Mouse (Mus musculus): ENCODE data around the gene Utrn. TPM values are rescaled to one million over a fixed set of nuclear protein-coding genes. Genes with fewer than 3 reads are reported as not detected.

Gene Utrn
- polyA plus RNA-seq, 1 experiment from 2014 or later: 88.4 TPM

- 79% methylated on average over 13 of the region's 13 CpGs for WGBS
- ATAC-seq (no peak), DNase-seq (ENCODE audit: low spot score) (no peak)
- Histone ChIP-seq H3K9ac (replicated peaks; ENCODE audit: low read depth) (no peak overlapping the region), H3K27me3 (replicated peaks; ENCODE audit: insufficient read depth, low read length) (no peaks in the 10 kb centered on the region), H3K4me2 (replicated peaks; ENCODE audit: low read depth, low read length) (no peak overlapping the region; the same call in 1 of the 2 replicates), H3K36me3 (ENCODE audit: insufficient read depth, low read length) (no peaks in the 10 kb centered on the region), H3K4me3 (ENCODE audit: low read depth, low read length) (no peak overlapping the region), H3K4me1 (ENCODE audit: insufficient read depth, low read depth, low read length) (peaks cover 5% of the 10 kb centered on the region; the same call in 1 of the 2 replicates), H3K9me3 (ENCODE audit: low read length) (no peaks in the 10 kb centered on the region), H3K27ac (ENCODE audit: low read length) (no peak overlapping the region)
- TF ChIP-seq EP300 (IDR thresholded peaks at IDR 0.05) (no peak), CTCF (IDR thresholded peaks at IDR 0.05) (no peak)
Observed at GRCm38 (mm10) chr10:12911451-12911850, 42.3 kb upstream of the Utrn start.

- TF ChIP-seq CTCF (IDR thresholded peaks at IDR 0.05) (no peak), EP300 (IDR thresholded peaks at IDR 0.05) (no peak)
- 94% methylated on average over 2 of the region's 2 CpGs for WGBS
- no peak overlapping the region for H3K4me2 ChIP-seq (replicated peaks; ENCODE audit: low read depth, low read length)
- H3K36me3 ChIP-seq (ENCODE audit: insufficient read depth, low read length): no peaks in the 10 kb centered on the region
- H3K9me3 ChIP-seq (ENCODE audit: low read length): no peaks in the 10 kb centered on the region
- peaks cover 5% of the 10 kb centered on the region; the same call in 1 of the 2 replicates for H3K4me1 ChIP-seq (ENCODE audit: insufficient read depth, low read depth, low read length)
- H3K27me3 ChIP-seq (replicated peaks; ENCODE audit: insufficient read depth, low read length): no peaks in the 10 kb centered on the region
- DNase-seq (ENCODE audit: low spot score) (no peak), ATAC-seq (no peak)
- no peak overlapping the region for H3K27ac ChIP-seq (ENCODE audit: low read length)
- H3K4me3 ChIP-seq (ENCODE audit: low read depth, low read length): no peak overlapping the region
- H3K9ac ChIP-seq (replicated peaks; ENCODE audit: low read depth): no peak overlapping the region
Observed at GRCm38 (mm10) chr10:12909891-12910290, 40.7 kb upstream of the Utrn start.

DNA sequence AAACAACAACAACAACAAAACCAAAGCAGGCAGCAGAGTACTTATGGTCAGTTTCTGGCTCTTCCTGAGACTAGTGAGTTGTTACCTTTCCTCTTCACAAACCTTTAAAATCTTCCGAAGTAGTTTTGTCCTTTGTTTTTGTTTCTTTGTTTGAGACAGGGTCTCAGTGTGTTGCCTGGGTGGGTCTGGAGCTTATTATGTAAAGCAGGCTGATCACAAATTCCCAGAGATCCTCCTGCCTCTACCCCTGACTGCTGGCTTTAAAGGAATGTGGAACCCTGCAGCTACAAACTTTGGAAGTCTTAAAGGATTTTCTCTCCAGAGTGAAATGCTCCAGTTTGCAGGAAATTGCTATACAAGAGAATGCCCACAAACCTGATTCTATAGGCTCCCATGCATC, 40.0 kb upstream of the Utrn start:
- no peak overlapping the region for H3K27ac ChIP-seq (ENCODE audit: low read length)
- H3K36me3 ChIP-seq (ENCODE audit: insufficient read depth, low read length): no peaks in the 10 kb centered on the region
- no peak overlapping the region for H3K9ac ChIP-seq (replicated peaks; ENCODE audit: low read depth)
- 81% methylated on average over 1 of the region's 1 CpGs for whole genome bisulfite sequencing
- no peaks in the 10 kb centered on the region for H3K27me3 ChIP-seq (replicated peaks; ENCODE audit: insufficient read depth, low read length)
- H3K9me3 ChIP-seq (ENCODE audit: low read length): no peaks in the 10 kb centered on the region
- peaks cover 5% of the 10 kb centered on the region; the same call in 1 of the 2 replicates for H3K4me1 ChIP-seq (ENCODE audit: insufficient read depth, low read depth, low read length)
- no peak overlapping the region for H3K4me2 ChIP-seq (replicated peaks; ENCODE audit: low read depth, low read length)
- TF ChIP-seq CTCF (IDR thresholded peaks at IDR 0.05): no peak
- TF ChIP-seq EP300 (IDR thresholded peaks at IDR 0.05): no peak
- DNase-seq (ENCODE audit: low spot score) (no peak), ATAC-seq (no peak)
- no peak overlapping the region for H3K4me3 ChIP-seq (ENCODE audit: low read depth, low read length)

DNA sequence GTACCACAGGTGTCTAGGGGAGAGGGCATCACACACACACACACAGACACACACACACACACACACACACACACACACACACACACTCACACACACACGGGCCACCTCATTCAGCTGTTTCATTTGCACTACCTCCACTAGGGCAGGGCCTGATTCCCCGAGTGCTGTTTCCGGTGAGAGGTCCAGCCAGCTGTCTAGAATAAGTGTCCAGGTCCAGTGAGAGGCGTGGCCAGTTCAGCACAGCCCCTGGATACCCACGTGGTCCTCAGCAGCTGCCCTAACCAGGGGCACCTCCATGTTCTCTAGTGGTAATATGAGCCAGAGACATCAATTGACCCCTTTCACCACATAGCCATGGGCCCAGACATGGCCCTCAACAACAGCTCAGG, 35.0 kb upstream of the Utrn start:
- Histone ChIP-seq H3K4me2 (replicated peaks; ENCODE audit: low read depth, low read length) (no peak overlapping the region), H3K9me3 (ENCODE audit: low read length) (no peaks in the 10 kb centered on the region), H3K36me3 (ENCODE audit: insufficient read depth, low read length) (no peaks in the 10 kb centered on the region), H3K9ac (replicated peaks; ENCODE audit: low read depth) (no peak overlapping the region), H3K4me3 (ENCODE audit: low read depth, low read length) (no peak overlapping the region), H3K4me1 (ENCODE audit: insufficient read depth, low read depth, low read length) (no peaks in the 10 kb centered on the region), H3K27me3 (replicated peaks; ENCODE audit: insufficient read depth, low read length) (no peaks in the 10 kb centered on the region), H3K27ac (ENCODE audit: low read length) (no peak overlapping the region)
- TF ChIP-seq CTCF (IDR thresholded peaks at IDR 0.05) (no peak), EP300 (IDR thresholded peaks at IDR 0.05) (no peak)
- ATAC-seq: no peak
- 61% methylated on average over 5 of the region's 5 CpGs for WGBS
- DNase-seq (ENCODE audit: low spot score): no peak

DNA sequence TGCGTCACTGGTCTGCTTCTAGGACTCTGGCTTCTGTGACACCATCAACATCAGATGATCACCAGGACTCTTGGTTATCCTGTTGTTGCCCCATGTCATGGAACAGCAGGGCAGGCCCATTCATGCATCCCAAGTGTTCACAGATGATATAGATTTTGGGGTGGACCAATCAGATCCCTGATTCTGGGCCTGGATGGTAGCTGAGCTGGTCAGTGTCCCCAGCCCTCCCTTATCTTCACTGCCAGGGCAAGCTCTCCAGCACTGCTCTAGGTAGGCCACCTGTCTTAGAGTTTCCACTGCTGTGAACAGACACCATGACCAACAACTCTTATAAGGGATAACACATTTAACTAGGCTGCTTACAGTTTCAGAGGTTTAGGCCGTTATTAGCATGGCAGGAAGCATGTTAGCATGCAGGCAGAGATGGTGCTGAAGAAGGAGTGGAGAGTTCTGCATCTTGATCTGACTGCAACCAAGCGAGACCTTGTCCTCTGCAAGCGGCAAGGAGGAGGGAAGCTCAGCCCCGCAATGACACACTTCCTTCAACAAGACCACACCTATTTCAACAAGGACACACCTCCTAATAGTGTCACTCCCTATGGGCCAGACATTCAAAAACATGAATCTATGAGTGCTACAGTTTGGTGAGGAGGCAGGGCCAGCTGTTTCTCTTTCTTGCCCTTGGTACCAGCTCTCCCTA, 34.4 kb upstream of the Utrn start:
- Histone ChIP-seq H3K9me3 (ENCODE audit: low read length) (no peaks in the 10 kb centered on the region), H3K36me3 (ENCODE audit: insufficient read depth, low read length) (no peaks in the 10 kb centered on the region), H3K4me2 (replicated peaks; ENCODE audit: low read depth, low read length) (no peak overlapping the region), H3K4me3 (ENCODE audit: low read depth, low read length) (no peak overlapping the region), H3K9ac (replicated peaks; ENCODE audit: low read depth) (no peak overlapping the region), H3K4me1 (ENCODE audit: insufficient read depth, low read depth, low read length) (no peaks in the 10 kb centered on the region), H3K27ac (ENCODE audit: low read length) (no peak overlapping the region), H3K27me3 (replicated peaks; ENCODE audit: insufficient read depth, low read length) (no peaks in the 10 kb centered on the region)
- no peak for DNase-seq (ENCODE audit: low spot score)
- 76% methylated on average over 5 of the region's 5 CpGs for WGBS
- TF ChIP-seq CTCF (IDR thresholded peaks at IDR 0.05) (no peak), EP300 (IDR thresholded peaks at IDR 0.05) (no peak)
- no peak for ATAC-seq

DNA sequence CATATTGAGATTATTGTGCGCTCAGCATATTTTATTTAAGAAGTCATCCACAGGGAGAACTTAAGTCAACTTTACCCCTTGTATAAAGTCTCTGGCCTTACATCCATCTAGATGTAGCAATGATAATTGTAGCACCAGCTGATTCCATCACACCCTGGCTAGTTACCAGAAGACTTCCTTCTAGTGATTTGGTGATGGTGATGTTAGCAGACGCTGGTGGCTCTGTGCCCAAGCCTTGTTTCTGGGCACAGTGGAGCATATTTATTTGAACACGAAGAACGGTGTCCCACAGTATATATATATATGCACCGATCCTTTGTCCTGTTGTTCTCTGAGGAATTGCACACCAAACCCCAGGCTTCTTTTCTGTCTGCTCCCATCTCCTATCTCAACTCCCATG, 30.7 kb upstream of the Utrn start:
- 73% methylated on average over 5 of the region's 5 CpGs for WGBS
- ATAC-seq (no peak), DNase-seq (ENCODE audit: low spot score) (no peak)
- no peak overlapping the region for H3K27ac ChIP-seq (ENCODE audit: low read length)
- H3K36me3 ChIP-seq (ENCODE audit: insufficient read depth, low read length): no peaks in the 10 kb centered on the region
- H3K27me3 ChIP-seq (replicated peaks; ENCODE audit: insufficient read depth, low read length): no peaks in the 10 kb centered on the region
- H3K9me3 ChIP-seq (ENCODE audit: low read length): no peaks in the 10 kb centered on the region
- TF ChIP-seq EP300 (IDR thresholded peaks at IDR 0.05): no peak
- TF ChIP-seq CTCF (IDR thresholded peaks at IDR 0.05): no peak
- H3K4me2 ChIP-seq (replicated peaks; ENCODE audit: low read depth, low read length): no peak overlapping the region
- no peaks in the 10 kb centered on the region for H3K4me1 ChIP-seq (ENCODE audit: insufficient read depth, low read depth, low read length)
- no peak overlapping the region for H3K4me3 ChIP-seq (ENCODE audit: low read depth, low read length)
- H3K9ac ChIP-seq (replicated peaks; ENCODE audit: low read depth): no peak overlapping the region

All from lung, postnatal 0 days (tissue).